Mouse (Mus musculus): ENCODE measurements around the gene Ston2. TPM values are rescaled to one million over a fixed set of nuclear protein-coding genes. Genes with fewer than 3 reads are reported as not detected.
A peak's percentile ranks its signal among the peaks of the same experiment; 100 is the strongest.

Gene Ston2
- polyA plus RNA-seq (2016; fragmentation: Nextera tagmentation; extraction: Ambion mirVana): 11.9 and 14.2 TPM in 2 replicates

DNA sequence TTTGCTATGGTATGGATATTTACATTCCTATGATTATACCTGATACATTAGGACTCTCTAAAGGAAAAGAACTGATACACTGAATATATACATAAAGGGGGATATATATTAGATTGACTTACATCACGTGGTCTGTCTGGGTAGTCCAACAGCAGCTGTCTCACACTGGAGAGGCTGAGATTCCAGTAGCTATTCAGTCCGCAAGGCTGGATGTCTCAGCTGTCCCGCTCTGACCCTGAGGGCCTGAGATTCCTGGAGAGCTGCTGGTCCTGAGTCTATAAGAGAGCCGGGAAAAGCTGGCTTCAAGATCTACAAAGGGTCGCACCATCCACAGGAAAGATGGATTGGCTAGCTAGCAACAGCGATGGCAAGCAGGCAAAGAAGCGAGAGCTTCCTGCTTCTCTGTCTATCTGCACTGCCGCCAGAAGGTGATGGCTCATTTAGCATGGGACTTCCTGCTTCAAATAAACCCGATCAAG lies at the start of gene Ston2:
Gene Ston2 (minus strand): TSS at position 429 of the 479 bp plus-strand sequence.
- no peaks in the 10 kb centered on the region for H3K36me3 ChIP-seq (replicated peaks)
- no peaks in the 10 kb centered on the region for H3K4me1 ChIP-seq
- H3K27ac ChIP-seq: no peak within 1 kb of the TSS
- no peaks in the 10 kb centered on the region for H3K9me3 ChIP-seq
- H3K4me2 ChIP-seq: no peak within 1 kb of the TSS
- no peak for ATAC-seq (ENCODE audit: low FRiP score)
- H3K4me3 ChIP-seq (replicated peaks): no peak within 1 kb of the TSS
- no peak within 1 kb of the TSS for H3K9ac ChIP-seq
- 0 out of 2 replicates have a peak, but pooled peaks cover 3% of the 10 kb centered on the region for H3K27me3 ChIP-seq
- 88% methylated on average over 9 of the region's 9 CpGs for WGBS

DNA sequence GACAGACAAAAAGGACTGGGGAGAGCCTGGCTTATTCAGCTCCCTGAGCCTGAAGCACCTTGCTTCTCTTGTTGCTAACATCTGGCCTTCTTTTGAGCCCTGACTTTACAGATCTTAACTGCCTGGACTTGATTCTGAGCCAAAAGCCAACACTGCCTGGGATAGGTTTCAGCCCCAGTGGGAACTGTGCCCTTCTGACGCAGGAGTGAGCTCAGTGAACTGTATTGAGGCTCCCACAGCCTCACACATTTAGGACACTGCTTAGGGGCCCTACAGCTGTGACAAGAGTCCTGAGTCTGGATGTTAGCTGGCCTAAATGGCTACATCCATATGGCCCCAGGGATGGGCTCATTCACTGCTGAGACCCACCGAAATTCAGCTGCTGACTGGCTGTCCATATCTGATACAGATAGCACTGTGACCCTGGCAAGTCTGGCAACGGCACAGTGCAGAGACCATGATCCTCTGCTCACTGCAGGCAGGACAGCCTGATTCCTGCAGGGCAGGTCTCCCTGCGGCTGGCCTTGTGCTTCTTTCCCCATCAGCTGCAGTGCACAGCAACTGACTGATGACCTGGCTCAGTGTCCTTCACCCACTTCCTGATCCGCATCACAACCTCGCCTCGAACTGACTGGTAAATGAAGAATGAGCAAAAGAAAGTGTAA lies 49.3 kb upstream of the Ston2 start:
- Histone ChIP-seq H3K27me3 (no peaks in the 10 kb centered on the region), H3K36me3 (replicated peaks) (peaks cover 89% of the 10 kb centered on the region), H3K27ac (no peak overlapping the region), H3K4me1 (no peaks in the 10 kb centered on the region), H3K4me2 (no peak overlapping the region), H3K9ac (no peak overlapping the region), H3K9me3 (no peaks in the 10 kb centered on the region), H3K4me3 (replicated peaks) (no peak overlapping the region)
- no peak for ATAC-seq (ENCODE audit: low FRiP score)
- WGBS: 91% methylated on average over 7 of the region's 7 CpGs

- H3K9me3 ChIP-seq: no peaks in the 10 kb centered on the region
- H3K4me1 ChIP-seq: no peaks in the 10 kb centered on the region
- no peak overlapping the region for H3K27ac ChIP-seq
- no peak overlapping the region for H3K9ac ChIP-seq
- no peak overlapping the region for H3K4me2 ChIP-seq
- H3K4me3 ChIP-seq (replicated peaks): no peak overlapping the region
- 78% methylated on average over 5 of the region's 5 CpGs for WGBS
- no peak for ATAC-seq (ENCODE audit: low FRiP score)
- peaks cover 79% of the 10 kb centered on the region for H3K36me3 ChIP-seq (replicated peaks)
- no peaks in the 10 kb centered on the region for H3K27me3 ChIP-seq
These were observed 45.7 kb upstream of the Ston2 start for GRCm38 (mm10) chr12:91833939-91834333.

GRCm38 (mm10) chr12:91833237-91833938 lies 45.2 kb upstream of the Ston2 start:
- Histone ChIP-seq H3K4me1 (no peaks in the 10 kb centered on the region), H3K36me3 (replicated peaks) (peaks cover 77% of the 10 kb centered on the region), H3K9ac (no peak overlapping the region), H3K4me2 (no peak overlapping the region), H3K27me3 (no peaks in the 10 kb centered on the region), H3K4me3 (replicated peaks) (no peak overlapping the region), H3K9me3 (no peaks in the 10 kb centered on the region), H3K27ac (no peak overlapping the region)
- no peak for ATAC-seq (ENCODE audit: low FRiP score)
- WGBS: 95% methylated on average over 3 of the region's 3 CpGs

- Histone ChIP-seq H3K4me3 (replicated peaks) (no peak overlapping the region), H3K9me3 (no peaks in the 10 kb centered on the region), H3K27me3 (no peaks in the 10 kb centered on the region), H3K4me1 (no peaks in the 10 kb centered on the region), H3K27ac (no peak overlapping the region), H3K4me2 (no peak overlapping the region), H3K36me3 (replicated peaks) (peaks cover 66% of the 10 kb centered on the region), H3K9ac (no peak overlapping the region)
- 95% methylated on average over 7 of the region's 7 CpGs for WGBS
- ATAC-seq (ENCODE audit: low FRiP score): no peak
These were observed 43.2 kb upstream of the Ston2 start for GRCm38 (mm10) chr12:91831410-91831809.

DNA sequence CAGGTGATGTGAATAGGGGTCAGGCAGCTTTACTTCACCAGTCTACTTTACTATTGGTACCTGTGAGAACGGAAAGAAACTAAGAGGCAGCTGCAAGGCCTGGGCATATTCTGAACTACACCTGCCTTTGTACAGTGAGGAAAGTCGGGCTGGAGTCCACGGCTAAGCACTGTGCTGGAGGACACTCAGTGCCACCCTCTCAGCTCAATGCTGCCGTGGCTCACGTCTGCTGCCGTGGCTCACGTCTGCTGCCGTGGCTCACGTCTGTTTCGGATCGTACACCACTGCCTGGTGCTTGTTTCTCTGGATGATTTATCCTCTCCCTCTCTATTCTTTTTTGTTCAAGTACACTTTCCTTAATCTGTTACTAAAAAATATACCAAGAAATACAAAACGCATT lies 32.3 kb upstream of the Ston2 start:
- Histone ChIP-seq H3K36me3 (replicated peaks) (peaks cover 65% of the 10 kb centered on the region), H3K4me3 (replicated peaks) (no peak overlapping the region), H3K4me2 (no peak overlapping the region), H3K4me1 (no peaks in the 10 kb centered on the region), H3K27ac (no peak overlapping the region), H3K27me3 (no peaks in the 10 kb centered on the region), H3K9ac (no peak overlapping the region), H3K9me3 (no peaks in the 10 kb centered on the region)
- ATAC-seq (ENCODE audit: low FRiP score): no peak
- WGBS: 95% methylated on average over 12 of the region's 12 CpGs

- H3K27me3 ChIP-seq: no peaks in the 10 kb centered on the region
- H3K4me2 ChIP-seq: no peak overlapping the region
- no peak overlapping the region for H3K9ac ChIP-seq
- no peak overlapping the region for H3K27ac ChIP-seq
- no peaks in the 10 kb centered on the region for H3K9me3 ChIP-seq
- no peaks in the 10 kb centered on the region for H3K4me1 ChIP-seq
- H3K36me3 ChIP-seq (replicated peaks): peaks cover 69% of the 10 kb centered on the region
- H3K4me3 ChIP-seq (replicated peaks): no peak overlapping the region
- ATAC-seq (ENCODE audit: low FRiP score): no peak
- 89% methylated on average over 4 of the region's 4 CpGs for WGBS
These were observed 30.5 kb upstream of the Ston2 start for GRCm38 (mm10) chr12:91818726-91819125.

- Histone ChIP-seq H3K4me2 (no peak overlapping the region), H3K9ac (no peak overlapping the region), H3K27ac (no peak overlapping the region), H3K9me3 (no peaks in the 10 kb centered on the region), H3K4me3 (replicated peaks) (no peak overlapping the region), H3K36me3 (replicated peaks) (peaks cover 71% of the 10 kb centered on the region), H3K4me1 (no peaks in the 10 kb centered on the region), H3K27me3 (no peaks in the 10 kb centered on the region)
- 28% methylated on average over 10 of the region's 10 CpGs for WGBS
- peak; percentile 75 for ATAC-seq (ENCODE audit: low FRiP score)
These were observed 27.8 kb upstream of the Ston2 start for GRCm38 (mm10) chr12:91815990-91816389.

- no peaks in the 10 kb centered on the region for H3K27me3 ChIP-seq
- no peak overlapping the region for H3K27ac ChIP-seq
- H3K4me2 ChIP-seq: no peak overlapping the region
- no peaks in the 10 kb centered on the region for H3K4me1 ChIP-seq
- H3K4me3 ChIP-seq (replicated peaks): no peak overlapping the region
- no peak for ATAC-seq (ENCODE audit: low FRiP score)
- H3K9ac ChIP-seq: no peak overlapping the region
- no peaks in the 10 kb centered on the region for H3K9me3 ChIP-seq
- peaks cover 74% of the 10 kb centered on the region for H3K36me3 ChIP-seq (replicated peaks)
- WGBS: 86% methylated on average over 11 of the region's 11 CpGs
These were observed 27.4 kb upstream of the Ston2 start for GRCm38 (mm10) chr12:91815552-91815951.

- Histone ChIP-seq H3K36me3 (replicated peaks) (peaks cover 62% of the 10 kb centered on the region), H3K27me3 (no peaks in the 10 kb centered on the region), H3K4me1 (no peaks in the 10 kb centered on the region), H3K27ac (no peak overlapping the region), H3K9me3 (no peaks in the 10 kb centered on the region), H3K4me3 (replicated peaks) (no peak overlapping the region), H3K4me2 (no peak overlapping the region), H3K9ac (no peak overlapping the region)
- WGBS: 92% methylated on average over 8 of the region's 8 CpGs
- ATAC-seq (ENCODE audit: low FRiP score): no peak
These were observed 20.7 kb upstream of the Ston2 start for GRCm38 (mm10) chr12:91808911-91809310.

GRCm38 (mm10) chr12:91807761-91808160 lies 19.6 kb upstream of the Ston2 start:
- Histone ChIP-seq H3K9me3 (no peaks in the 10 kb centered on the region), H3K4me3 (replicated peaks) (no peak overlapping the region)
- 84% methylated on average over 6 of the region's 6 CpGs for WGBS

DNA sequence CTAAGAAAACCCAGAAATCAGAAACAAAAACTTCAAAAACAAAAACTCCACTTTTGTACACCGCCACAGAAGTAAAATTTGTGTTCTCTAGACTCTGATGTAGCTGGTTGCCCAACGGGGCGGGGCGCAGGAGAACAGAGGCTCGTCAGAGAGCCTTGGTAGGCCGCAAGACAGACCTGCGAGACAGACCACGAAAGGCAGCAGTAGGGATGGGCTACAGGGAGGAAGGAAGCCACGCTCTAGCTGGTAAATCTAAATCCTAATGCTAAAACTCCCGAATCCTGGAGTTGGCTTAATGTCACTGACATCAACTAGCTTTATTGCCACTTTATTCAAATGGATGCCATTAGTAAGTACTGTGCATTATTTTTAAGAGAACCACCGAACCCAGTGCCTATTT lies 18.9 kb upstream of the Ston2 start:
- Histone ChIP-seq H3K4me1 (no peaks in the 10 kb centered on the region), H3K27me3 (no peaks in the 10 kb centered on the region), H3K9me3 (no peaks in the 10 kb centered on the region), H3K36me3 (replicated peaks) (peaks cover 45% of the 10 kb centered on the region), H3K9ac (no peak overlapping the region), H3K4me2 (no peak overlapping the region), H3K27ac (no peak overlapping the region), H3K4me3 (replicated peaks) (no peak overlapping the region)
- ATAC-seq (ENCODE audit: low FRiP score): no peak
- WGBS: 90% methylated on average over 11 of the region's 11 CpGs

More at GRCm38 (mm10) chr12:91807761-91808160, 19.6 kb upstream of the Ston2 start:
- Histone ChIP-seq H3K9ac (no peak overlapping the region), H3K36me3 (replicated peaks) (peaks cover 51% of the 10 kb centered on the region), H3K4me1 (no peaks in the 10 kb centered on the region), H3K27ac (no peak overlapping the region), H3K4me2 (no peak overlapping the region), H3K27me3 (no peaks in the 10 kb centered on the region)
- no peak for ATAC-seq (ENCODE audit: low FRiP score)

DNA sequence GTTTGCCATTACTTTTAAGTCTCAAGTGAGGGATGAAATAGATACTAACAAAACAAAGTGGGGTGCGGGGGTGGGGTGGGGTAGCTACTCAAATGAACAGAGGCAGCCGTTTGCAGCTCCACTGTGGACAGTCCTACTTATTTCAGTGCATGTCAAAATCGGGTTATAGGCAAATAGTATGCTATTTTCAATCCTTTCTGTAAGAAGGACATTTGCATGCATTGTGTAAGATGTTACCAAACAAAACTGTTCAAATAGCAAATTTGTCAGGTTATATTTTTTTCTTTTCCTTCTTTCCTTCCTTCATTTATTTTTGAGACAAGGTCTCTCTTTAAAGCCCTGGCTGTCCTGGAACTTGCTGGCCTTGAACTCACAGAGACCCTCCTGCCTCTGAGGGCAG lies 16.1 kb upstream of the Ston2 start:
- Histone ChIP-seq H3K9me3 (no peaks in the 10 kb centered on the region), H3K4me1 (no peaks in the 10 kb centered on the region), H3K27me3 (no peaks in the 10 kb centered on the region; the same call in 1 of the 2 replicates), H3K4me2 (no peak overlapping the region), H3K27ac (no peak overlapping the region), H3K4me3 (replicated peaks) (no peak overlapping the region), H3K9ac (no peak overlapping the region), H3K36me3 (replicated peaks) (peaks cover 20% of the 10 kb centered on the region)
- ATAC-seq (ENCODE audit: low FRiP score): no peak
- 77% methylated on average over 3 of the region's 3 CpGs for WGBS
